Mouse (Mus musculus): ENCODE results near the gene Snx6. TPM values are rescaled to one million over a fixed set of nuclear protein-coding genes. Genes with fewer than 3 reads are reported as not detected.
"Not testable (repeated sequence)": the region's sequence is repeated elsewhere in the genome, so short reads cannot be mapped to it uniquely, and the experiment has no call there.

The Snx6 gene
- polyA plus RNA-seq, 1 experiment from 2014 or later, result 259 TPM

- H3K4me3 ChIP-seq (replicated peaks; ENCODE audit: low read depth, low read length); H3K9ac ChIP-seq (ENCODE audit: low read depth, low read length); H3K4me1 ChIP-seq (replicated peaks; ENCODE audit: insufficient read depth, low read length); H3K27ac ChIP-seq; H3K4me2 ChIP-seq (ENCODE audit: low read length); H3K9me3 ChIP-seq (replicated peaks; ENCODE audit: low read length); H3K36me3 ChIP-seq (ENCODE audit: insufficient read depth, low read length); H3K27me3 ChIP-seq (ENCODE audit: insufficient read depth, low read length); DNase-seq (ENCODE audit: low spot score): not testable (repeated sequence)
- peak; percentile 92 for ATAC-seq (replicated peaks; ENCODE audit: low FRiP score, low read depth)
- WGBS, result no CpG with 5 or more reads among the region's 56 CpGs
These were observed 66.1 kb downstream of the Snx6 start for GRCm38 (mm10) chr12:54729140-54730059.

GRCm38 (mm10) chr12:54718871-54719786, 76.4 kb downstream of the Snx6 start:
- WGBS, result no CpG with 5 or more reads among the region's 56 CpGs
- DNase-seq (ENCODE audit: low spot score); H3K4me2 ChIP-seq (ENCODE audit: low read length); H3K9ac ChIP-seq (ENCODE audit: low read depth, low read length); H3K27me3 ChIP-seq (ENCODE audit: insufficient read depth, low read length); H3K4me1 ChIP-seq (replicated peaks; ENCODE audit: insufficient read depth, low read length); H3K36me3 ChIP-seq (ENCODE audit: insufficient read depth, low read length); H3K27ac ChIP-seq; H3K4me3 ChIP-seq (replicated peaks; ENCODE audit: low read depth, low read length); H3K9me3 ChIP-seq (replicated peaks; ENCODE audit: low read length): not testable (repeated sequence)
- ATAC-seq (replicated peaks; ENCODE audit: low FRiP score, low read depth), result peak; percentile 93

- H3K4me3 ChIP-seq (replicated peaks; ENCODE audit: low read depth, low read length); ATAC-seq (replicated peaks; ENCODE audit: low FRiP score, low read depth); DNase-seq (ENCODE audit: low spot score); H3K27me3 ChIP-seq (ENCODE audit: insufficient read depth, low read length); H3K27ac ChIP-seq; H3K9me3 ChIP-seq (replicated peaks; ENCODE audit: low read length); H3K4me1 ChIP-seq (replicated peaks; ENCODE audit: insufficient read depth, low read length); H3K36me3 ChIP-seq (ENCODE audit: insufficient read depth, low read length); H3K4me2 ChIP-seq (ENCODE audit: low read length); H3K9ac ChIP-seq (ENCODE audit: low read depth, low read length): not testable (repeated sequence)
- WGBS, result 72% methylated on average over 6 of the region's 11 CpGs
These were observed 78.0 kb downstream of the Snx6 start for GRCm38 (mm10) chr12:54717516-54717915.

GRCm38 (mm10) chr12:54713822-54714626, 81.5 kb downstream of the Snx6 start:
- not testable (repeated sequence) for H3K9me3 ChIP-seq (replicated peaks; ENCODE audit: low read length); H3K4me1 ChIP-seq (replicated peaks; ENCODE audit: insufficient read depth, low read length); H3K27ac ChIP-seq; H3K9ac ChIP-seq (ENCODE audit: low read depth, low read length); H3K36me3 ChIP-seq (ENCODE audit: insufficient read depth, low read length); H3K4me3 ChIP-seq (replicated peaks; ENCODE audit: low read depth, low read length); H3K4me2 ChIP-seq (ENCODE audit: low read length); H3K27me3 ChIP-seq (ENCODE audit: insufficient read depth, low read length); DNase-seq (ENCODE audit: low spot score)
- peak; percentile 49 for ATAC-seq (replicated peaks; ENCODE audit: low FRiP score, low read depth)
- 0% methylated on average over 4 of the region's 48 CpGs for WGBS

GRCm38 (mm10) chr12:54710494-54710879, 85.0 kb downstream of the Snx6 start:
- H3K27ac ChIP-seq; H3K9me3 ChIP-seq (replicated peaks; ENCODE audit: low read length); H3K4me3 ChIP-seq (replicated peaks; ENCODE audit: low read depth, low read length); H3K9ac ChIP-seq (ENCODE audit: low read depth, low read length); H3K27me3 ChIP-seq (ENCODE audit: insufficient read depth, low read length); DNase-seq (ENCODE audit: low spot score); H3K4me2 ChIP-seq (ENCODE audit: low read length); H3K36me3 ChIP-seq (ENCODE audit: insufficient read depth, low read length); H3K4me1 ChIP-seq (replicated peaks; ENCODE audit: insufficient read depth, low read length): not testable (repeated sequence)
- WGBS, result 0% methylated on average over 3 of the region's 8 CpGs
- ATAC-seq (replicated peaks; ENCODE audit: low FRiP score, low read depth), result peak; percentile 86

GRCm38 (mm10) chr12:54709691-54710493, 85.6 kb downstream of the Snx6 start:
- H3K4me1 ChIP-seq (replicated peaks; ENCODE audit: insufficient read depth, low read length); H3K9ac ChIP-seq (ENCODE audit: low read depth, low read length); H3K4me2 ChIP-seq (ENCODE audit: low read length); DNase-seq (ENCODE audit: low spot score); H3K27me3 ChIP-seq (ENCODE audit: insufficient read depth, low read length); H3K9me3 ChIP-seq (replicated peaks; ENCODE audit: low read length); H3K36me3 ChIP-seq (ENCODE audit: insufficient read depth, low read length); H3K27ac ChIP-seq; H3K4me3 ChIP-seq (replicated peaks; ENCODE audit: low read depth, low read length): not testable (repeated sequence)
- peak; percentile 34 for ATAC-seq (replicated peaks; ENCODE audit: low FRiP score, low read depth)
- WGBS, result 1% methylated on average over 10 of the region's 44 CpGs

Data from kidney, postnatal 0 days (tissue).